Mouse (Mus musculus): ENCODE data around the gene Arhgef10l.

GRCm38 (mm10) chr4:140520719-140521118 is 145.1 kb downstream of the Arhgef10l start:
- TF ChIP-seq CTCF (IDR thresholded peaks at IDR 0.05; ENCODE audit: low read depth, low read length) (no peak), POLR2A (IDR thresholded peaks at IDR 0.05; ENCODE audit: extremely low read depth, insufficient read depth, low read length) (no peak)

All from liver, adult 2 months (tissue).